Mouse (Mus musculus) liver, embryonic 15.5 days (tissue): ENCODE data around the gene Nkain2. TPM values are rescaled to one million over a fixed set of nuclear protein-coding genes. Genes with fewer than 3 reads are reported as not detected.

Source experiments
- ATAC-seq: fragments of 200-750 bp; cut with Nextera tagmentation; 2 replicates; pipeline ENCODE4 v1.8.0; 2017; ENCODE audit warnings: moderate number of reproducible peaks, mild to moderate bottlenecking, moderate library complexity; ENCODE audit not compliant: insufficient read depth
- H3K27ac ChIP-seq: fragments of 300-500 bp; sonication (generic); replicated peaks from 2 replicates; pipeline ENCODE4 v1.5.1; 2015; ENCODE audit warnings: mild to moderate bottlenecking, inconsistent platforms
- H3K27me3 ChIP-seq: fragments of 300-500 bp; sonication (generic); 2 replicates; pipeline ENCODE4 v1.6.1; 2015; ENCODE audit warnings: mild to moderate bottlenecking, inconsistent platforms
- H3K36me3 ChIP-seq: fragments of 300-500 bp; sonication (generic); replicated peaks from 2 replicates; pipeline ENCODE4 v1.6.1; 2015; ENCODE audit warnings: moderate library complexity, mild to moderate bottlenecking, inconsistent platforms
- H3K4me1 ChIP-seq: fragments of 300-500 bp; sonication (generic); replicated peaks from 2 replicates; pipeline ENCODE4 v1.6.1; 2015; ENCODE audit warnings: inconsistent platforms
- H3K4me2 ChIP-seq: fragments of 300-500 bp; sonication (generic); 2 replicates; pipeline ENCODE4 v1.6.1; 2015; ENCODE audit warnings: moderate library complexity, mild to moderate bottlenecking, inconsistent platforms
- H3K4me3 ChIP-seq: fragments of 300-500 bp; sonication (generic); replicated peaks from 2 replicates; pipeline ENCODE4 v1.5.1; 2015; ENCODE audit warnings: mild to moderate bottlenecking, inconsistent platforms
- H3K9ac ChIP-seq: fragments of 300-500 bp; sonication (generic); 2 replicates; pipeline ENCODE4 v1.6.1; 2015; ENCODE audit warnings: moderate library complexity, mild to moderate bottlenecking, inconsistent platforms
- H3K9me3 ChIP-seq: fragments of 300-500 bp; sonication (generic); replicated peaks from 2 replicates; pipeline ENCODE4 v1.6.1; 2016; ENCODE audit warnings: inconsistent platforms
- WGBS: fragments of 180-500 bp; shearing (Covaris S2); methylation state at CpG from one replicate; pipeline ENCODE4 v1.1.7; 2015; ENCODE audit warnings: mixed read lengths; ENCODE audit not compliant: insufficient replicate concordance; 5-methylcytosine and 5-hydroxymethylcytosine counted together
- polyA plus RNA-seq: library from polyadenylated mRNA; unstranded; fragments of >200 nt; fragmentation: Nextera tagmentation; extraction: Ambion mirVana; gene quantifications from 2 replicates; pipeline ENCODE4 v1.2.1, GENCODE M21; 2015

The Nkain2 gene
- polyA plus RNA-seq, 1 experiment from 2014 or later = 0.12 TPM

- Histone ChIP-seq H3K27ac (no peak overlapping the region), H3K4me1 (no peaks in the 10 kb centered on the region), H3K9ac (no peak overlapping the region), H3K4me2 (no peak overlapping the region), H3K9me3 (no peaks in the 10 kb centered on the region), H3K4me3 (no peak overlapping the region), H3K36me3 (no peaks in the 10 kb centered on the region), H3K27me3 (no peaks in the 10 kb centered on the region)
- 64% methylated on average over 3 of the region's 3 CpGs for WGBS
- ATAC-seq = no peak
Measured at GRCm38 (mm10) chr10:31907488-31907887, 982.8 kb downstream of the Nkain2 start.

GRCm38 (mm10) chr10:31899501-31899900 is 990.8 kb downstream of the Nkain2 start:
- Histone ChIP-seq H3K27ac (no peak overlapping the region), H3K9me3 (no peaks in the 10 kb centered on the region), H3K4me1 (no peaks in the 10 kb centered on the region), H3K27me3 (no peaks in the 10 kb centered on the region), H3K4me3 (no peak overlapping the region), H3K9ac (no peak overlapping the region), H3K36me3 (no peaks in the 10 kb centered on the region), H3K4me2 (no peak overlapping the region)
- whole genome bisulfite sequencing = 40% methylated on average over 2 of the region's 2 CpGs
- no peak for ATAC-seq

- ATAC-seq = no peak
- H3K9ac ChIP-seq = no peak overlapping the region
- no peak overlapping the region for H3K27ac ChIP-seq
- no peaks in the 10 kb centered on the region for H3K27me3 ChIP-seq
- 46% methylated on average over 4 of the region's 4 CpGs for WGBS
- no peaks in the 10 kb centered on the region for H3K36me3 ChIP-seq
- no peaks in the 10 kb centered on the region for H3K4me1 ChIP-seq
- no peak overlapping the region for H3K4me2 ChIP-seq
- no peaks in the 10 kb centered on the region for H3K9me3 ChIP-seq
- H3K4me3 ChIP-seq = no peak overlapping the region
Measured at GRCm38 (mm10) chr10:31873323-31873895, 1016.9 kb downstream of the Nkain2 start.

GRCm38 (mm10) chr10:31868275-31868674 is 1022.0 kb downstream of the Nkain2 start:
- 64% methylated on average over 1 of the region's 1 CpGs for WGBS
- no peaks in the 10 kb centered on the region for H3K9me3 ChIP-seq
- no peaks in the 10 kb centered on the region for H3K36me3 ChIP-seq
- H3K27ac ChIP-seq = no peak overlapping the region
- ATAC-seq = no peak
- H3K4me2 ChIP-seq = no peak overlapping the region
- H3K4me3 ChIP-seq = no peak overlapping the region
- no peaks in the 10 kb centered on the region for H3K27me3 ChIP-seq
- H3K9ac ChIP-seq = no peak overlapping the region
- H3K4me1 ChIP-seq = no peaks in the 10 kb centered on the region

GRCm38 (mm10) chr10:31827041-31827440 is 1063.2 kb downstream of the Nkain2 start:
- no peaks in the 10 kb centered on the region for H3K27me3 ChIP-seq
- H3K4me2 ChIP-seq = no peak overlapping the region
- H3K9me3 ChIP-seq = no peaks in the 10 kb centered on the region
- H3K9ac ChIP-seq = no peak overlapping the region
- no peak overlapping the region for H3K4me3 ChIP-seq
- WGBS = 47% methylated on average over 1 of the region's 1 CpGs
- H3K4me1 ChIP-seq = no peaks in the 10 kb centered on the region
- no peak overlapping the region for H3K27ac ChIP-seq
- no peak for ATAC-seq
- no peaks in the 10 kb centered on the region for H3K36me3 ChIP-seq

GRCm38 (mm10) chr10:31812543-31812942 is 1077.7 kb downstream of the Nkain2 start:
- Histone ChIP-seq H3K27ac (no peak overlapping the region), H3K4me1 (no peaks in the 10 kb centered on the region), H3K36me3 (no peaks in the 10 kb centered on the region), H3K4me3 (no peak overlapping the region), H3K27me3 (no peaks in the 10 kb centered on the region), H3K4me2 (no peak overlapping the region), H3K9me3 (no peaks in the 10 kb centered on the region), H3K9ac (no peak overlapping the region)
- WGBS = 39% methylated on average over 3 of the region's 3 CpGs
- ATAC-seq = no peak

- no peak for ATAC-seq
- 17% methylated on average over 5 of the region's 5 CpGs for WGBS
- H3K4me3 ChIP-seq = no peak overlapping the region
- H3K36me3 ChIP-seq = no peaks in the 10 kb centered on the region
- no peaks in the 10 kb centered on the region for H3K9me3 ChIP-seq
- no peaks in the 10 kb centered on the region for H3K27me3 ChIP-seq
- no peak overlapping the region for H3K4me2 ChIP-seq
- H3K9ac ChIP-seq = no peak overlapping the region
- no peak overlapping the region for H3K27ac ChIP-seq
- no peaks in the 10 kb centered on the region for H3K4me1 ChIP-seq
Measured at GRCm38 (mm10) chr10:31742443-31743057, 1147.7 kb downstream of the Nkain2 start.

- H3K27me3 ChIP-seq = no peaks in the 10 kb centered on the region
- no peaks in the 10 kb centered on the region for H3K36me3 ChIP-seq
- no peak for ATAC-seq
- no peak overlapping the region for H3K4me3 ChIP-seq
- no peak overlapping the region for H3K27ac ChIP-seq
- no peaks in the 10 kb centered on the region for H3K4me1 ChIP-seq
- H3K9me3 ChIP-seq = no peaks in the 10 kb centered on the region
- no peak overlapping the region for H3K9ac ChIP-seq
- no peak overlapping the region for H3K4me2 ChIP-seq
Measured at GRCm38 (mm10) chr10:31728036-31728435, 1162.2 kb downstream of the Nkain2 start.

GRCm38 (mm10) chr10:31647270-31647669 is 1243.0 kb downstream of the Nkain2 start:
- no peak overlapping the region for H3K9ac ChIP-seq
- H3K9me3 ChIP-seq = no peaks in the 10 kb centered on the region
- no peaks in the 10 kb centered on the region for H3K27me3 ChIP-seq
- no peak overlapping the region for H3K4me2 ChIP-seq
- no peaks in the 10 kb centered on the region for H3K36me3 ChIP-seq
- WGBS = 44% methylated on average over 3 of the region's 3 CpGs
- no peak for ATAC-seq
- H3K27ac ChIP-seq = no peak overlapping the region
- H3K4me1 ChIP-seq = no peaks in the 10 kb centered on the region
- no peak overlapping the region for H3K4me3 ChIP-seq

GRCm38 (mm10) chr10:31646083-31646482 is 1244.2 kb downstream of the Nkain2 start:
- Histone ChIP-seq H3K27ac (no peak overlapping the region), H3K9me3 (no peaks in the 10 kb centered on the region), H3K4me2 (no peak overlapping the region), H3K36me3 (no peaks in the 10 kb centered on the region), H3K9ac (no peak overlapping the region), H3K4me1 (no peaks in the 10 kb centered on the region), H3K27me3 (no peaks in the 10 kb centered on the region), H3K4me3 (no peak overlapping the region)
- 37% methylated on average over 1 of the region's 1 CpGs for whole genome bisulfite sequencing
- no peak for ATAC-seq
